Mouse (Mus musculus) intestine, embryonic 16.5 days (tissue): ENCODE measurements around the gene Mier2. TPM values are rescaled to one million over a fixed set of nuclear protein-coding genes. Genes with fewer than 3 reads are reported as not detected.

ENCODE experiments used
- ATAC-seq: fragments of 200-750 bp; cut with Nextera tagmentation; 2 replicates; pipeline ENCODE4 v1.8.0; 2017; ENCODE audit warnings: moderate TSS enrichment, moderate library complexity
- H3K27ac ChIP-seq: fragments of 300-500 bp; sonication (generic); 2 replicates; pipeline ENCODE4 v1.5.1; 2014; ENCODE audit warnings: mild to moderate bottlenecking, low read length
- H3K27me3 ChIP-seq: fragments of 300-500 bp; sonication (generic); replicated peaks from 2 replicates; pipeline ENCODE4 v1.6.1; 2014; ENCODE audit warnings: low read length, control low read depth, mixed read lengths; ENCODE audit not compliant: control insufficient read depth, insufficient read depth
- H3K36me3 ChIP-seq: fragments of 300-500 bp; sonication (generic); 2 replicates; pipeline ENCODE4 v1.6.1; 2014; ENCODE audit warnings: low read length, control low read depth; ENCODE audit not compliant: control insufficient read depth, insufficient read depth
- H3K4me1 ChIP-seq: fragments of 300-500 bp; sonication (generic); 2 replicates; pipeline ENCODE4 v1.6.1; 2014; ENCODE audit warnings: low read length, control low read depth, mixed read lengths; ENCODE audit not compliant: control insufficient read depth, insufficient read depth
- H3K4me2 ChIP-seq: fragments of 300-500 bp; sonication (generic); 2 replicates; pipeline ENCODE4 v1.6.1; 2014; ENCODE audit warnings: low read depth, low read length, control low read depth
- H3K4me3 ChIP-seq: fragments of 300-500 bp; sonication (generic); 2 replicates; pipeline ENCODE4 v1.5.1; 2014; ENCODE audit warnings: mild to moderate bottlenecking, low read length
- H3K9ac ChIP-seq: fragments of 300-500 bp; sonication (generic); 2 replicates; pipeline ENCODE4 v1.6.1; 2014; ENCODE audit warnings: low read depth, low read length
- H3K9me3 ChIP-seq: fragments of 300-500 bp; sonication (generic); 2 replicates; pipeline ENCODE4 v1.6.1; 2016; ENCODE audit warnings: low read length, control low read depth; ENCODE audit not compliant: control insufficient read depth
- WGBS: fragments of 180-500 bp; shearing (Covaris S2); extraction: QIAGEN DNeasy Blood & Tissue Kit; methylation state at CpG from one replicate; pipeline ENCODE4 v1.1.7; 2014; 5-methylcytosine and 5-hydroxymethylcytosine counted together
- polyA plus RNA-seq: library from polyadenylated mRNA; unstranded; fragments of >200 nt; fragmentation: Nextera tagmentation; extraction: Ambion mirVana; gene quantifications from 2 replicates; pipeline ENCODE4 v1.2.1, GENCODE M21; 2015

The Mier2 gene
- polyA plus RNA-seq, 1 experiment from 2014 or later: 38.4 TPM

- Histone ChIP-seq H3K9ac (peak overlapping the region; percentile 14), H3K9me3 (no peaks in the 10 kb centered on the region), H3K4me2 (peak overlapping the region; percentile 91), H3K27me3 (no peaks in the 10 kb centered on the region), H3K4me3 (peak overlapping the region; percentile 74), H3K4me1 (peaks cover 22% of the 10 kb centered on the region), H3K27ac (peak overlapping the region; percentile 90), H3K36me3 (peaks cover 10% of the 10 kb centered on the region)
- no peak for ATAC-seq
- 69% methylated on average over 3 of the region's 3 CpGs for WGBS
Measured at GRCm38 (mm10) chr10:79531593-79531992, 23.4 kb downstream of the Mier2 start.

GRCm38 (mm10) chr10:79530721-79531120, 24.3 kb downstream of the Mier2 start:
- no peaks in the 10 kb centered on the region for H3K9me3 ChIP-seq
- no peaks in the 10 kb centered on the region for H3K27me3 ChIP-seq
- no peak overlapping the region; the same call in 1 of the 2 replicates for H3K4me3 ChIP-seq
- no peak for ATAC-seq
- H3K4me1 ChIP-seq: peaks cover 22% of the 10 kb centered on the region
- H3K27ac ChIP-seq: no peak overlapping the region
- no peak overlapping the region for H3K9ac ChIP-seq
- peak overlapping the region; percentile 91 for H3K4me2 ChIP-seq
- WGBS: 94% methylated on average over 13 of the region's 13 CpGs
- peaks cover 10% of the 10 kb centered on the region for H3K36me3 ChIP-seq

GRCm38 (mm10) chr10:79530241-79530640, 24.8 kb downstream of the Mier2 start:
- Histone ChIP-seq H3K9me3 (no peaks in the 10 kb centered on the region), H3K9ac (no peak overlapping the region), H3K4me1 (peaks cover 22% of the 10 kb centered on the region), H3K36me3 (peaks cover 13% of the 10 kb centered on the region), H3K27me3 (no peaks in the 10 kb centered on the region), H3K27ac (no peak overlapping the region), H3K4me2 (no peak overlapping the region), H3K4me3 (no peak overlapping the region)
- WGBS: 67% methylated on average over 8 of the region's 8 CpGs
- ATAC-seq: no peak

GRCm38 (mm10) chr10:79528081-79528480, 26.9 kb downstream of the Mier2 start:
- Histone ChIP-seq H3K27me3 (no peaks in the 10 kb centered on the region), H3K4me2 (no peak overlapping the region), H3K36me3 (peaks cover 13% of the 10 kb centered on the region), H3K27ac (no peak overlapping the region), H3K4me1 (peaks cover 13% of the 10 kb centered on the region), H3K9ac (no peak overlapping the region), H3K9me3 (no peaks in the 10 kb centered on the region), H3K4me3 (no peak overlapping the region)
- ATAC-seq: no peak
- 74% methylated on average over 3 of the region's 3 CpGs for WGBS

GRCm38 (mm10) chr10:79527453-79527845, 27.6 kb downstream of the Mier2 start:
- Histone ChIP-seq H3K27me3 (no peaks in the 10 kb centered on the region), H3K27ac (no peak overlapping the region), H3K9me3 (no peaks in the 10 kb centered on the region), H3K4me2 (no peak overlapping the region), H3K4me3 (no peak overlapping the region), H3K4me1 (peaks cover 13% of the 10 kb centered on the region), H3K9ac (no peak overlapping the region), H3K36me3 (peaks cover 13% of the 10 kb centered on the region)
- ATAC-seq: no peak
- WGBS: 86% methylated on average over 6 of the region's 6 CpGs

- Histone ChIP-seq H3K9ac (no peak overlapping the region), H3K36me3 (peaks cover 13% of the 10 kb centered on the region), H3K27me3 (no peaks in the 10 kb centered on the region), H3K4me1 (peaks cover 13% of the 10 kb centered on the region), H3K27ac (no peak overlapping the region), H3K9me3 (no peaks in the 10 kb centered on the region), H3K4me2 (no peak overlapping the region), H3K4me3 (no peak overlapping the region)
- ATAC-seq: no peak
- 88% methylated on average over 12 of the region's 12 CpGs for WGBS
Measured at GRCm38 (mm10) chr10:79526661-79527452, 28.1 kb downstream of the Mier2 start.

- H3K36me3 ChIP-seq: peaks cover 13% of the 10 kb centered on the region
- ATAC-seq: no peak
- H3K4me2 ChIP-seq: no peak overlapping the region
- H3K4me3 ChIP-seq: no peak overlapping the region
- no peak overlapping the region for H3K9ac ChIP-seq
- no peak overlapping the region for H3K27ac ChIP-seq
- WGBS: 91% methylated on average over 8 of the region's 8 CpGs
- peaks cover 7% of the 10 kb centered on the region; the same call in 1 of the 2 replicates for H3K4me1 ChIP-seq
- no peaks in the 10 kb centered on the region for H3K9me3 ChIP-seq
- H3K27me3 ChIP-seq: no peaks in the 10 kb centered on the region
Measured at GRCm38 (mm10) chr10:79525456-79526325, 29.3 kb downstream of the Mier2 start.

GRCm38 (mm10) chr10:79524433-79524832, 30.6 kb downstream of the Mier2 start:
- no peaks in the 10 kb centered on the region for H3K4me1 ChIP-seq
- H3K4me2 ChIP-seq: no peak overlapping the region
- WGBS: 80% methylated on average over 1 of the region's 1 CpGs
- no peaks in the 10 kb centered on the region for H3K27me3 ChIP-seq
- no peaks in the 10 kb centered on the region for H3K9me3 ChIP-seq
- peaks cover 10% of the 10 kb centered on the region for H3K36me3 ChIP-seq
- no peak for ATAC-seq
- no peak overlapping the region for H3K4me3 ChIP-seq
- H3K9ac ChIP-seq: no peak overlapping the region
- no peak overlapping the region for H3K27ac ChIP-seq

- H3K27me3 ChIP-seq: no peaks in the 10 kb centered on the region
- no peaks in the 10 kb centered on the region for H3K36me3 ChIP-seq
- no peaks in the 10 kb centered on the region for H3K9me3 ChIP-seq
- no peak overlapping the region for H3K27ac ChIP-seq
- no peak for ATAC-seq
- no peak overlapping the region for H3K4me2 ChIP-seq
- WGBS: 76% methylated on average over 2 of the region's 2 CpGs
- H3K4me3 ChIP-seq: no peak overlapping the region
- H3K4me1 ChIP-seq: no peaks in the 10 kb centered on the region
- H3K9ac ChIP-seq: no peak overlapping the region
Measured at GRCm38 (mm10) chr10:79506709-79507108, 48.3 kb downstream of the Mier2 start.
